Comparison of ENCODE assay signal across 14 mouse cellular contexts in genomic region chrX:99248181-99248580, GRCm38 (mm10).
"Had no signal": no experiment of that assay in that cellular context is flagged by ENCODE, and none has a peak within 500 bp of the region (broad histone marks: within the 10 kb centered on the region; RNA-seq: fewer than 3 reads in every experiment).

No protein-coding gene starts in this region.

- ATAC-seq: liver, embryonic 12.5 days; midbrain, embryonic 13.5 days; midbrain, embryonic 16.5 days had no signal

- DNase-seq: kidney, postnatal 10 days; kidney, postnatal 36 days; left cerebral cortex, postnatal 4 days; liver; lung, adult 18-20 months; lung, postnatal 10 days; lung, postnatal 36 days; retina, postnatal 1 day; right cerebral cortex, postnatal 25 days; spleen, adult 18-20 months; thymus, postnatal 25 days had no signal
